25 mouse cellular contexts compared by ENCODE assay signal in the genomic region with DNA sequence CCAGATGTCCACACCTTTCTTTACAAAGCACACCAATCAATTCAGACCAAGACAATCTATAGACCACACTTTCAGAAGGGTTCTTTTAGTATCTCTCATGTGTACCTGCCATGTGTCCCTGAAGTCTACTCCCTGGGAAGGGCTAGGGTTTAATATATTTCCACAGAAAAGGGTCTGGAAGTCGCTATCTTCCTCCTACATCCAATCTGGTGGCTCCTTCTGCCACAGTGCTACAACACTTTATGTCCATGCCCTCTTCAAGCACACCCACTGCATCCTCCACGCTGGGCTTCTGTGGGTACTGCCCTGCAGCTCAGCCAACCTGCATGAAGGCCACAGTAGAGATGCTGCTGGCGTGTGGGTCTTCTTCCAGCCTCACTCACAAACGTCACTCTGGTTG. TPM values are rescaled to one million over a fixed set of nuclear protein-coding genes. Genes with fewer than 3 reads are reported as not detected.
DNase-seq lines count a peak whose midpoint lies in the region; ATAC-seq lines count a peak whose summit lies in the region.
"Had no signal": no experiment of that assay in that cellular context is flagged by ENCODE, and none has a peak within 500 bp of the region (broad histone marks: within the 10 kb centered on the region; RNA-seq: fewer than 3 reads in every experiment).

No protein-coding gene starts in this region.

- no peaks in the 10 kb centered on the region for H3K9me3 ChIP-seq in kidney, embryonic 14.5 days (ENCODE audit: control insufficient read depth, low read length)
- H3K9me3 ChIP-seq: hindbrain, embryonic 12.5 days; kidney, embryonic 15.5 days; limb, embryonic 13.5 days; midbrain, embryonic 13.5 days had no signal

- intact Hi-C loops in left cerebral cortex, postnatal 10 days (cut with DNase I): no loop called here
- intact Hi-C loops in left cerebral cortex, postnatal 14 days (cut with DNase I): no loop called here

- no peaks in the 10 kb centered on the region for H3K36me3 ChIP-seq in kidney, embryonic 14.5 days (ENCODE audit: control insufficient read depth, insufficient read depth, low read length)
- H3K36me3 ChIP-seq: hindbrain, embryonic 12.5 days; kidney, embryonic 15.5 days; limb, embryonic 13.5 days; liver, embryonic 13.5 days; midbrain, embryonic 13.5 days had no signal

- no peak overlapping the region for H3K4me2 ChIP-seq in kidney, embryonic 14.5 days (replicated peaks; ENCODE audit: low read depth, low read length)
- H3K4me2 ChIP-seq: hindbrain, embryonic 12.5 days; kidney, embryonic 15.5 days; limb, embryonic 13.5 days; liver, embryonic 13.5 days; midbrain, embryonic 13.5 days had no signal

- H3K27ac ChIP-seq in kidney, embryonic 14.5 days (ENCODE audit: low read depth, low read length): no peak overlapping the region
- H3K27ac ChIP-seq: hindbrain, embryonic 12.5 days; kidney, embryonic 15.5 days; limb, embryonic 13.5 days; liver, embryonic 13.5 days; midbrain, embryonic 13.5 days had no signal

- no peak overlapping the region for H3K4me3 ChIP-seq in kidney, embryonic 14.5 days (ENCODE audit: low read length)
- H3K4me3 ChIP-seq: hindbrain, embryonic 12.5 days; kidney, embryonic 15.5 days; limb, embryonic 13.5 days; liver, embryonic 13.5 days; midbrain, embryonic 13.5 days had no signal

- peak; percentile 66 to 70 for DNase-seq in frontal cortex, adult 2 months (ENCODE audit: extremely low spot score in 1 of 2, low spot score in 1 of 2)
- DNase-seq in frontal cortex, postnatal 14 days (ENCODE audit: low spot score in 2 of 2): no peak
- DNase-seq in left cerebral cortex, adult 11 months (ENCODE audit: low spot score): peak; percentile 38
- DNase-seq in left cerebral cortex, postnatal 10 days (ENCODE audit: extremely low spot score in 1 of 2, low spot score in 2 of 2): no peak
- DNase-seq in brain, adult 2 months (ENCODE audit: low read depth, low spot score): peak; percentile 77
- DNase-seq in left cerebral cortex, postnatal 14 days (ENCODE audit: low spot score in 2 of 2): peak; percentile 30 to 34
- no peak for DNase-seq in ovary, postnatal 36 days (ENCODE audit: low spot score)
- DNase-seq: adrenal gland, postnatal 14 days; cerebellum, adult 8-10 months; cerebellum, postnatal 36 days; gastrocnemius, postnatal 36 days; kidney, postnatal 36 days; liver, embryonic 13.5 days; lung, adult 2 months; lung, postnatal 14 days; thymus, adult 18-20 months; thymus, postnatal 4 days had no signal

- H3K4me1 ChIP-seq in kidney, embryonic 14.5 days (ENCODE audit: control insufficient read depth, insufficient read depth, low read length): no peaks in the 10 kb centered on the region
- H3K4me1 ChIP-seq: hindbrain, embryonic 12.5 days; kidney, embryonic 15.5 days; limb, embryonic 13.5 days; liver, embryonic 13.5 days; midbrain, embryonic 13.5 days had no signal

- H3K27me3 ChIP-seq in kidney, embryonic 14.5 days (ENCODE audit: control insufficient read depth, insufficient read depth, low read length): no peaks in the 10 kb centered on the region
- H3K27me3 ChIP-seq: hindbrain, embryonic 12.5 days; kidney, embryonic 15.5 days; limb, embryonic 13.5 days; liver, embryonic 13.5 days; midbrain, embryonic 13.5 days had no signal

- H3K9ac ChIP-seq in kidney, embryonic 14.5 days (ENCODE audit: low read depth, low read length): no peak overlapping the region
- H3K9ac ChIP-seq: hindbrain, embryonic 12.5 days; kidney, embryonic 15.5 days; limb, embryonic 13.5 days; liver, embryonic 13.5 days; midbrain, embryonic 13.5 days had no signal

- ATAC-seq in kidney, embryonic 14.5 days (ENCODE audit: low FRiP score, low TSS enrichment): no peak
- ATAC-seq: forebrain, embryonic 14.5 days; intestine, postnatal 0 days; midbrain, embryonic 13.5 days had no signal

- 84% methylated on average over 4 of the region's 4 CpGs for WGBS in kidney, embryonic 14.5 days

RNA-seq across cellular contexts. Expression of a gene that starts 29.5 kb away (rescaled TPM):
- polyA plus RNA-seq in frontal cortex, adult 2 months (2012; rRNA removed): 242 and 254 TPM in 2 replicates
- total RNA-seq in left cerebral cortex, postnatal 10 days (2021): 100 to 1,000 TPM; 256 to 261 TPM
- total RNA-seq in left cerebral cortex, postnatal 14 days (2021): 100 to 1,000 TPM; 294 to 299 TPM
- 11.4 and 16.5 TPM in 2 replicates for polyA plus RNA-seq in kidney, embryonic 14.5 days (2014; fragmentation: Nextera tagmentation; extraction: Ambion mirVana)
- total RNA-seq: megakaryocyte progenitor cell, adult 5-6 weeks had no signal

Comparison
In these comparisons a context has a peak if more than half of its experiments do, and no peak if none do; other contexts are left out.
1. DNase-seq: peak in frontal cortex, adult 2 months (2 of 2), left cerebral cortex, adult 11 months (single experiment), brain, adult 2 months (single experiment) and left cerebral cortex, postnatal 14 days (2 of 2); none in frontal cortex, postnatal 14 days (0 of 2), left cerebral cortex, postnatal 10 days (0 of 2) and ovary, postnatal 36 days (single experiment).